Mouse (Mus musculus) central nervous system, embryonic 11.5 days (tissue): ENCODE results near the gene Cdkn1c. TPM values are rescaled to one million over a fixed set of nuclear protein-coding genes. Genes with fewer than 3 reads are reported as not detected.

Experiments
- polyA plus RNA-seq: library from polyadenylated mRNA; depleted of rRNA; stranded (reverse); fragments of >200 nt; gene quantifications from 2 replicates; pipeline ENCODE4 v1.2.3, GENCODE M21; 2012; rRNA removed

Gene Cdkn1c
- polyA plus RNA-seq = 709 and 1,420 TPM in 2 replicates

GRCm38 (mm10) chr7:143460874-143461273, at the start of gene Cdkn1c:
Gene Cdkn1c, minus strand, starts transcription at chr7:143461050.

GRCm38 (mm10) chr7:143502418-143503200, 41.8 kb upstream of the Cdkn1c start, which contains the start of gene Phlda2:
Gene Phlda2, minus strand, starts transcription at chr7:143503150.

GRCm38 (mm10) chr7:143473347-143474101, 12.7 kb upstream of the Cdkn1c start, which contains the start of gene Slc22a18:
Gene Slc22a18, plus strand, starts transcription at chr7:143473736.

Other genes with a start within 250 kb of the Cdkn1c start
- 0.35 and 1.0 TPM in 2 replicates for gene Slc22a18, start 12.7 kb upstream of the Cdkn1c start, polyA plus RNA-seq
- gene Phlda2, start 42.1 kb upstream of the Cdkn1c start, polyA plus RNA-seq = 3.2 and 4.5 TPM in 2 replicates
- gene Nap1l4, start 88.1 kb upstream of the Cdkn1c start, polyA plus RNA-seq = 299 and 377 TPM in 2 replicates
- gene Cars, start 139.0 kb upstream of the Cdkn1c start, polyA plus RNA-seq = 52.8 and 75.2 TPM in 2 replicates
- gene Tnfrsf26, start 167.7 kb upstream of the Cdkn1c start, polyA plus RNA-seq = 0.25 and 0.45 TPM in 2 replicates
- gene Tnfrsf22, start 188.6 kb upstream of the Cdkn1c start, polyA plus RNA-seq = 6.9 and 13.3 TPM in 2 replicates
- gene Tnfrsf23, start 224.8 kb upstream of the Cdkn1c start, polyA plus RNA-seq = 0.31 and 0.61 TPM in 2 replicates